Mouse (Mus musculus) liver, embryonic 14.5 days (tissue): ENCODE data around the gene Prg4. TPM values are rescaled to one million over a fixed set of nuclear protein-coding genes. Genes with fewer than 3 reads are reported as not detected.

Source experiments
- ATAC-seq: fragments of 200-750 bp; cut with Nextera tagmentation; 2 replicates; pipeline ENCODE4 v1.8.0; 2017; ENCODE audit warnings: moderate number of reproducible peaks, mild to moderate bottlenecking, moderate library complexity; ENCODE audit not compliant: insufficient read depth
- DNase-seq, 3 experiments: peaks; one replicate each; pipeline ENCODE4 v3.0.0-alpha.2; 2012 to 2013; ENCODE audit warnings: low read depth in 3 of 3, low spot score in 3 of 3
- H3K27ac ChIP-seq: fragments of 300-500 bp; sonication (generic); 2 replicates; pipeline ENCODE4 v1.5.1; 2014; ENCODE audit warnings: moderate library complexity, mild to moderate bottlenecking, control low read depth, inconsistent platforms
- H3K27me3 ChIP-seq: fragments of 300-500 bp; sonication (generic); 2 replicates; pipeline ENCODE4 v1.6.1; 2014; ENCODE audit warnings: mild to moderate bottlenecking, low read length, moderate library complexity; ENCODE audit not compliant: control insufficient read depth, insufficient read depth
- H3K36me3 ChIP-seq: fragments of 300-500 bp; sonication (generic); replicated peaks from 2 replicates; pipeline ENCODE4 v1.6.1; 2014; ENCODE audit warnings: low read depth; ENCODE audit not compliant: control insufficient read depth, insufficient read depth
- H3K4me1 ChIP-seq, 2 experiments: fragments of 200-500 bp in 1 of 2; fragments of 300-500 bp in 1 of 2; sonication (generic) in 1 of 2; replicated peaks; 2 replicates each; pipeline ENCODE4 v1.6.1; 2012 to 2014; ENCODE audit warnings: antibody characterized with exemption in 1 of 2, inconsistent platforms in 1 of 2, low read length in 1 of 2; ENCODE audit not compliant: control insufficient read depth in 2 of 2, insufficient read depth in 2 of 2
- H3K4me2 ChIP-seq: fragments of 300-500 bp; sonication (generic); 2 replicates; pipeline ENCODE4 v1.6.1; 2014; ENCODE audit warnings: low read depth, mild to moderate bottlenecking, control low read depth, moderate library complexity
- H3K4me3 ChIP-seq, 2 experiments: fragments of 200-500 bp in 1 of 2; fragments of 300-500 bp in 1 of 2; sonication (generic) in 1 of 2; 2 replicates each; pipeline ENCODE4 v1.5.1; 2012 to 2014; ENCODE audit warnings: low read depth in 2 of 2, low read length in 2 of 2, mild to moderate bottlenecking in 2 of 2, control low read depth in 1 of 2, inconsistent platforms in 1 of 2, moderate library complexity in 1 of 2; ENCODE audit not compliant: insufficient read depth in 1 of 2
- H3K9ac ChIP-seq: fragments of 300-500 bp; sonication (generic); replicated peaks from 2 replicates; pipeline ENCODE4 v1.6.1; 2014; ENCODE audit warnings: mild to moderate bottlenecking, control low read depth, moderate library complexity
- H3K9me3 ChIP-seq: fragments of 300-500 bp; sonication (generic); 2 replicates; pipeline ENCODE4 v1.6.1; 2016; ENCODE audit warnings: low read length, mixed read lengths; ENCODE audit not compliant: control insufficient read depth
- CTCF ChIP-seq: IDR thresholded peaks from 2 replicates; pipeline ENCODE4 v1.5.1; 2016; ENCODE audit warnings: antibody characterized with exemption, low read depth, control low read depth
- EP300 ChIP-seq: IDR thresholded peaks from 2 replicates; pipeline ENCODE4 v1.6.1; 2016; ENCODE audit warnings: antibody characterized with exemption, low read depth
- WGBS: fragments of 180-500 bp; shearing (Covaris S2); extraction: QIAGEN DNeasy Blood & Tissue Kit; methylation state at CpG from one replicate; pipeline ENCODE4 v1.1.7; 2014; ENCODE audit not compliant: insufficient replicate concordance; 5-methylcytosine and 5-hydroxymethylcytosine counted together
- polyA plus RNA-seq, 2 experiments: library from polyadenylated mRNA; depleted of rRNA in 1 of 2; stranded (reverse) in 1 of 2; unstranded in 1 of 2; fragments of >200 nt; fragmentation: Nextera tagmentation in 1 of 2; extraction: Ambion mirVana in 1 of 2; gene quantifications; 2 replicates each; pipeline versions ENCODE4 v1.2.1 to v1.2.3; 2012 to 2014

The Prg4 gene
- polyA plus RNA-seq, 2 experiments = 0.19 to 0.33 TPM

DNA sequence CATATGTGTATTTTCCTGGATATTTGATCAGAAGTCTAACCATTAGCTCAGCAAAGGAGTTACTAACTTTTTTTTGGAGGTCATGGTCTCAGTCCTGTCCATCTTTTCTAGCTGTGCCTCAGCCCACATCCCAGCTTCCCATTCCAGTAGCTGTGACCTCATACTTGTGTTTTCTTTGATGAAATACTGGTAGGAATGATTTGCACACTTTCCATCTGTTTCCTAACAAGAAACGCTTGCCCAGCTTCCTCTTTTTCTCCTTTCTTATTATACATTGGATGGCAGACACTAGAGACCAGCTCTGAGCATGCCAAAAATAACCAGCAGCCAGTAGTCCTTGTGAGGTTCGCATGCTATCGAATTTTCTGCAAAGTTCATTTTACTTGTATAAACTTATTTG, 4.0 kb upstream of the Prg4 start:
- no peak for DNase-seq

DNA sequence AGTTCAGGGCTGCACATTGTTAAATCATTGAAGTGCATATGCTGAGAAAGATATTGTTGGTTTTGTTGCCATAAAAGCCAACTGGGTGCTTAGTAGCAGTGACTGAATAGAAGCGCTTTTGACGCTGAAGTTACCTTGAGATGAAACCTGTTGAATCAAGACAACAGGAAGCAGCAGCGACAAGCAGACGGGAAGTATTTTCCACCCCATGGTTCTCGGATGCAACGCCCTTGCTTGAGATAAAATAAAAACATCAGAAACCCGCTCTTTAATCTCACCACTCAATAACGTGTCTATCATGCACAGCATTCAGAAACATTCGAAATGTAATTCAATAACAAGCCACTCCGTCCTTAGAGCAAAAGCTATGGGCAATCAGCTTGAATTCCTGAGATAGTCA, 601 bp downstream of the Prg4 start:
- WGBS = 56% methylated on average over 10 of the region's 10 CpGs
- H3K36me3 ChIP-seq = no peaks in the 10 kb centered on the region

More for the DNA sequence above, 4.0 kb upstream of the Prg4 start:
- Histone ChIP-seq H3K4me3 (no peak overlapping the region), H3K27ac (no peak overlapping the region), H3K36me3 (no peaks in the 10 kb centered on the region), H3K27me3 (no peaks in the 10 kb centered on the region), H3K4me2 (no peak overlapping the region), H3K9ac (no peak overlapping the region), H3K4me1 (no peaks in the 10 kb centered on the region), H3K9me3 (no peaks in the 10 kb centered on the region)
- WGBS = 21% methylated on average over 3 of the region's 3 CpGs
- no peak for TF ChIP-seq EP300
- TF ChIP-seq CTCF = no peak
- no peak for ATAC-seq

DNA sequence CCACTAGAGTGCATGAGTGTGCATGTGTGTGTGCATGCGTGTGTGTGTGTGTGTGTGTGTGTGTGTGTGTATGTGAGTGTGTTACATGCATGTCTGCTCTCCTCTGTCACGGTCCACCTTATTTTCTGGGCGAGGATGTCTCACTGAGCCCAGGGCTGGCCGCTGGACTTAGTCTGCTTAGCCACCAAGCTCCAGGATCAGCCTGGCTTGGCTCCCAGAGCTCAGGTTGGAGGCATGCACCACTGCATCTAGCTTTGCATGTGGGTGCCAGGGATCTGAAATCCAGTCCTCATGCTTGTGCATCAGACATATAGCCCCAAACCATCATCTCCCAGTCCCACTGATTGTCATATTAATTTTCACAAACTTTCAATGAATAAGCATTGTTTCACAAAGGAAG, 2.3 kb downstream of the Prg4 start:
- ATAC-seq = no peak
- DNase-seq = no peak
- WGBS = 67% methylated on average over 4 of the region's 4 CpGs

More for the DNA sequence above, 601 bp downstream of the Prg4 start:
- no peak for ATAC-seq
- no peaks in the 10 kb centered on the region for H3K4me1 ChIP-seq
- H3K4me2 ChIP-seq = no peak overlapping the region
- TF ChIP-seq CTCF (no peak), EP300 (no peak)
- no peak overlapping the region for H3K9ac ChIP-seq
- no peak overlapping the region for H3K27ac ChIP-seq
- no peak overlapping the region for H3K4me3 ChIP-seq
- no peaks in the 10 kb centered on the region for H3K27me3 ChIP-seq
- no peaks in the 10 kb centered on the region for H3K9me3 ChIP-seq
- no peak for DNase-seq

DNA sequence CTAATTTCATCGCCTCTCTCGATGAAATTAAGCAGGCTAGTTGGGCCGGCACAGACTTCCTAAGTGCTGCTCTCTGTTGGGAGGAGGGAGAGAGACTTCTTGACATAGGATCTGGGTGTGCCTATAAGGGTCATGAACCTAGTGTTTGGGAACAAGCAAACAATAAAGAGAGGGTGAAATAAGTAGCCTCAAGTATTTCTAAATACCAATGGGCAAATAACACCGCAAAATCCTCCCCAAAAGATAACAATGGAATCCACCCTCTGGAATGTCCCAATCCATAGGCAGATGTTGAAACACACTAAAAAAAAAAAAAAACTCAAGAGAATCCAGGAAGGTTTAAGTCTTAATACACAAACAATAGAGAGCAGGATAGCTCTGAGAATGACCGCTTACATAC, 2.9 kb downstream of the Prg4 start:
- TF ChIP-seq EP300 (no peak), CTCF (no peak)
- Histone ChIP-seq H3K4me3 (no peak overlapping the region), H3K27ac (no peak overlapping the region), H3K4me2 (no peak overlapping the region), H3K27me3 (no peaks in the 10 kb centered on the region), H3K36me3 (no peaks in the 10 kb centered on the region), H3K4me1 (peaks cover 0 to 6% of the 10 kb centered on the region in 2 experiments; a peak in 1 of 4 replicates), H3K9ac (no peak overlapping the region), H3K9me3 (no peaks in the 10 kb centered on the region)
- ATAC-seq (no peak), DNase-seq (no peak)
- 68% methylated on average over 5 of the region's 5 CpGs for WGBS

More for the DNA sequence above, 2.3 kb downstream of the Prg4 start:
- no peaks in the 10 kb centered on the region for H3K9me3 ChIP-seq
- H3K27me3 ChIP-seq = no peaks in the 10 kb centered on the region
- no peak overlapping the region for H3K4me3 ChIP-seq
- no peak overlapping the region for H3K27ac ChIP-seq
- H3K36me3 ChIP-seq = no peaks in the 10 kb centered on the region
- peaks cover 0 to 6% of the 10 kb centered on the region in 2 experiments; a peak in 1 of 4 replicates for H3K4me1 ChIP-seq
- H3K9ac ChIP-seq = no peak overlapping the region
- H3K4me2 ChIP-seq = no peak overlapping the region
- TF ChIP-seq EP300 (no peak), CTCF (no peak)

DNA sequence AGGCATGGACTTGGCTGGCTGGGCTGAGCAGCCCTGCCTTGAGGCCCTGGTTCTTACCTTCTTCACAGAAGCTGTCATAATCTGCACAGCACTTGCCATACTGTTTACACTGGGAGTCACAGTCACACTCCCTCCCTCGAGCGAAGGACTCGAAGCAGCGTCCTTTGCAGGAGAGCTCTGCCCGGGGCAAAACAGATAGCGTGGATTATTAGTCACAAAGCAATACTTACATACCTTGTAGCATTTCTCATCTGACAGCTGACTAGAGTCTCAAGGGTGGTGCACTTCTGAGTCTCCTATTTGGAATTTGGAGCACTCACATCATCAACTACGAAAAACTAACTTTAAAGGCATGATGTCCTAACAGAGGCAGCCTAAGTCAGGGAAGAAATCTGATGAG, 5.4 kb downstream of the Prg4 start:
- Histone ChIP-seq H3K9me3 (no peaks in the 10 kb centered on the region), H3K36me3 (no peaks in the 10 kb centered on the region), H3K27ac (no peak overlapping the region), H3K27me3 (no peaks in the 10 kb centered on the region), H3K9ac (no peak overlapping the region), H3K4me3 (no peak overlapping the region), H3K4me2 (no peak overlapping the region), H3K4me1 (peaks cover 0 to 6% of the 10 kb centered on the region in 2 experiments; a peak in 1 of 4 replicates)
- ATAC-seq (no peak), DNase-seq (no peak)
- 62% methylated on average over 7 of the region's 7 CpGs for WGBS
- TF ChIP-seq CTCF (no peak), EP300 (no peak)
